Mouse (Mus musculus) retina, postnatal 1 day (tissue): ENCODE measurements at regions not wholly inside any gene's neighbourhood (a gene's known extent, or its start where the extent isn't known, plus 50 kb on each side); places are given as distances from the start of the nearest gene placed in this dataset.

Experiments used
- DNase-seq: peaks from one replicate; pipeline ENCODE4 v3.0.0-alpha.2; 2012

GRCm38 (mm10) chr5:26338191-26338590, 80.7 kb downstream of the Gm7361 start:
- no peak for DNase-seq

GRCm38 (mm10) chr5:26339266-26339665, 81.8 kb downstream of the Gm7361 start:
- DNase-seq = no peak

- DNase-seq = no peak
Measured at GRCm38 (mm10) chr5:26355156-26355555, 97.7 kb downstream of the Gm7361 start.

GRCm38 (mm10) chr5:26359082-26359481, 101.6 kb downstream of the Gm7361 start:
- DNase-seq = no peak

GRCm38 (mm10) chr5:26374175-26374984, 116.9 kb downstream of the Gm7361 start:
- no peak for DNase-seq

GRCm38 (mm10) chr5:26407088-26407672, 149.7 kb downstream of the Gm7361 start:
- DNase-seq = no peak

- DNase-seq = no peak
Measured at GRCm38 (mm10) chr5:26413185-26413584, 155.7 kb downstream of the Gm7361 start.

GRCm38 (mm10) chr5:26444331-26445200, 187.1 kb downstream of the Gm7361 start:
- no peak for DNase-seq

GRCm38 (mm10) chr5:26451306-26451705, 193.8 kb downstream of the Gm7361 start:
- no peak for DNase-seq

GRCm38 (mm10) chr5:26457627-26458026, 200.1 kb downstream of the Gm7361 start:
- no peak for DNase-seq

- no peak for DNase-seq
Measured at GRCm38 (mm10) chr5:26466666-26467065, 209.2 kb downstream of the Gm7361 start.

GRCm38 (mm10) chr5:26485726-26486125, 228.2 kb downstream of the Gm7361 start:
- no peak for DNase-seq

GRCm38 (mm10) chr5:26494003-26494402, 236.5 kb downstream of the Gm7361 start:
- DNase-seq = no peak

- no peak for DNase-seq
Measured at GRCm38 (mm10) chr5:26497641-26498430, 240.3 kb downstream of the Gm7361 start.

GRCm38 (mm10) chr5:26509525-26510168, 252.2 kb downstream of the Gm7361 start:
- no peak for DNase-seq

GRCm38 (mm10) chr5:26513039-26513955, 255.8 kb downstream of the Gm7361 start:
- DNase-seq = no peak

- DNase-seq = peak; percentile 35
Measured at GRCm38 (mm10) chr5:26535556-26535955, 278.1 kb downstream of the Gm7361 start.

GRCm38 (mm10) chr5:26563291-26563690, 253.7 kb upstream of the Dpp6 start:
- DNase-seq = no peak

GRCm38 (mm10) chr5:26564056-26564455, 252.9 kb upstream of the Dpp6 start:
- DNase-seq = no peak

GRCm38 (mm10) chr5:26572691-26573191, 244.3 kb upstream of the Dpp6 start:
- DNase-seq = no peak

GRCm38 (mm10) chr5:26573446-26573845, 243.6 kb upstream of the Dpp6 start:
- DNase-seq = no peak
